Mouse (Mus musculus) layer of hippocampus, postnatal 25 days (tissue): ENCODE data around the gene Ankrd2. TPM values are rescaled to one million over a fixed set of nuclear protein-coding genes. Genes with fewer than 3 reads are reported as not detected.
A peak's percentile ranks its signal among the peaks of the same experiment; 100 is the strongest.

ENCODE experiments used
- DNase-seq, 2 experiments: peaks; one replicate each; pipeline ENCODE4 v3.0.0; 2022; ENCODE audit warnings: mixed read lengths in 2 of 2, low spot score in 1 of 2; ENCODE audit errors: extremely low spot score in 1 of 2
- total RNA-seq, 2 experiments: library from RNA; stranded (reverse); gene quantifications; 2 replicates each; pipeline ENCODE4 v1.2.3; 2021

The Ankrd2 gene
- total RNA-seq, 2 experiments from 2014 or later, result not detected

DNA sequence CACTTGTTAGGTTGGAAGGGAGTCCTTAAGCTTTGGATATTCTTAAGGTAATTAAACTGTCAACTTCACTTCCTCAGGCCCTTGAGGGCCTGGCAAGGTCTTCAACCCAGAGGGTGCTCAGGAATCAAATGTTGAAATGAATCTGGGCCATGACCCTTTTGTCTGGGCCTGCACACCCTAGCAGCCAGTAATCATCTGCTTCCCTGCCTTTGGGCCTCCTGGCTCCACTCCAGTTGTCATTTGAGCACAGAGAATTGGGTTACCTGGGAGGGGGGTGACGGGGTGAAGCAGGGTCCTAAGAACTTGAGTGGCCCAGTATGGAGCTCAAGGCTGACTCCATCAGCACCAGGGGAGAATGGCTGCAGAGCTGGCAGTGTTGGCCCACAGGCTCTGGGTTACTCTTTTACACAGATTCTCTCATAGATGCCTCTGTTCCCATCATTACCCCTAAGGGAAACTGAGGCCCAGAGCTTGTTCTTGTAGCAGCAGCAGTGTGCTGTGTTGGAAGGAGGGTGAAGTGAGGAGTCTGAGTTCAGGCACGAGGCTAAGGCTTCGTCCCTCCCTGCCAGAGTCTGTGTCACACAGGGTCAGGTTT, 21.5 kb upstream of the Ankrd2 start:
- DNase-seq, result no peak

DNA sequence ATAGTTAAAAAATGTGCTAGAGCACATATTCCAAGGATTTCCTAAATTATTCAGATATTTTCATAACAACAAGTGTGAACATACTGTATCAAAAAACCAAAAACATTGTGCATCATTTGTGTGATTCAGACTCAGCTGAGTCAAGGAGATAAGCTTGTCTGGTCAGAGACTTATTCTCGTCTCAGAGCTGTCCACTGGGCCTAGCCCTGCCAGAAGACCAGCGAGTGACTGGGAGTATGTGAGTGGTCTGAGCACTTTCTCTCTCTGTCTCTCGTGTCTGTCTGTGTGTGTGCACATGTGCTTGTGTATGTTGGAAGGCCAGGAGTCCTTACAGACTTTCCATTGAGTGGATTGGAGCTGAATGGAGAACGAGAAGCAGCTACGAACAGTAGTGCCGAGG, 20.8 kb upstream of the Ankrd2 start:
- DNase-seq, result no peak

DNA sequence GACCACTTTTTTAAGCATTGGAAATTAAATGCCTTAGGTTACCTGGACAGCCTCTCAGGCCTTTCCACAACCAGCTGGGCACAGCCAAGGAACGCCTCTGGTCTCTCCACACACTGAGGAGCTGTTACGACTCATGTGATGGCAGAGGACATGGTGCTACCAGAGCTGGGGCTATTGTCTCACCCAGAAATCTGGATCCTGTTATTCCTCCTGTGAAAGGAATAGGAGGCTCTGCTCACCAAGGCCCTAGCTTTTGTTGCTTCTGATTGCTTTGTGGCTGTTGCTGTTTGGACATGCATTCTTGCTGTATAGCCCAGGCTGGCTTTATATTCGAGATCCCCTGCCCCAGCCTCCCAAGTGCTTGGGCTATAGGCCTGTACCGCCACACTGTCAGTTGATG, 19.5 kb upstream of the Ankrd2 start:
- no peak for DNase-seq

DNA sequence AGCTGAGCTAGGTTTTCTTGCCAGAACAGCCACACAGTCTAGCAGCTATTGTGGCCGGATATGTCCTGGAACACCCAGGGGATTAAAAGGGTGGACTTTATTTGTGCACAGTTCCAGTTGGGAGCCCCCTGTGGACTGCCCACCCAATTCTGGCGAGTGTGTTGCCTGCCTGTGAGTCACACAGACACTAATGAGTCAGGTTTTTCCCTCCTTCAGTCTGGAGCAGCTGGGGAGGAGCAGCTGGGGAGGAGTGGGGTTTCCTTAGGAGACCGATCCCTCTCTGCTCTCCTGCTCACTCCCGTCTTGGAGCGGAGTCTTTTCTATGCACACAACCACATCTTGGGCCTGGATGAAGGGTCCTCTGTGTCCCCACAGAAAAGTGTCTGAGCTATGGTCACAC, 19.0 kb upstream of the Ankrd2 start:
- peak in 1 of 2 experiments; percentile 17 for DNase-seq

DNA sequence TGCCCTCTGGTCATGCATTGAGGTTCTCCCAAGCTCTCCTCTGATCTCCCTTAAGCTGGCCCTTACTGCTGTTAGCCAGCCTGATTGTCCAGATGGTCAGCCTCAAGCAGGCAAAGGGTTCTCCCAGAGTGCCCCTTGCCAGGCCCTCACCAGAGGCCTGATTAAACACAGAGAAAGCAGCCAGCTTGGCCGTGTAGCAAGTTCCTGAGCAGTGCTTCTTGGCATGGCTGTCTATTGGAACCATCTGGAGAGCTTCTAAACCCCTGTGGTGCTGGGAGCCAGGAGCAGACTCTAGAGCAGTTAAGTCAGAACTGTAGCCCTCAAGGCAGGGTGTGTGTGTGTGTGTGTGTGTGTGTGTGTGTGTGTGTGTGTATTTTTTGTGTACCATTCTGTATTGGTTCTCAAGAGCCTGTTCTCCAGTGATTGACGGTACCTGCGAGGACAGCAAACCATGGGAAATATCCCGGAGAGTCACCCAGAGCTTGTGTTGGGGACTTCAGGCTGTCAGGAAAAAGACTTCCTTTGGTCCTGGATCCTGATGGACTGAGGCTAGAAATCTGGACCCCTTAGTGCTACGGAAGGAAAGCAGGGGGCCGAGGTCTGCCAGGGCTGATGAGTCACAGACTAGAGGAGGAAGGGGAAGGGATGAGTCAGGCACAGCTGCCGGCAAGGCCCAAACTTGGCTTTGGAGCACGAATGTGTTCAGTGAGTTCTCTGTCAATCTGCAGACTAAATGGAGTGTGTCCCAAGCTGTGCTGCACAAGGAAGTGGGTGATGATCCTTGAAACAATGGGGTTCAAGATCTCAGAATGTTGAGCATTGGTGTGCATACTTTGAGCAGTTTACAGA, 18.2 kb upstream of the Ankrd2 start:
- peak; percentile 19 to 24 for DNase-seq

DNA sequence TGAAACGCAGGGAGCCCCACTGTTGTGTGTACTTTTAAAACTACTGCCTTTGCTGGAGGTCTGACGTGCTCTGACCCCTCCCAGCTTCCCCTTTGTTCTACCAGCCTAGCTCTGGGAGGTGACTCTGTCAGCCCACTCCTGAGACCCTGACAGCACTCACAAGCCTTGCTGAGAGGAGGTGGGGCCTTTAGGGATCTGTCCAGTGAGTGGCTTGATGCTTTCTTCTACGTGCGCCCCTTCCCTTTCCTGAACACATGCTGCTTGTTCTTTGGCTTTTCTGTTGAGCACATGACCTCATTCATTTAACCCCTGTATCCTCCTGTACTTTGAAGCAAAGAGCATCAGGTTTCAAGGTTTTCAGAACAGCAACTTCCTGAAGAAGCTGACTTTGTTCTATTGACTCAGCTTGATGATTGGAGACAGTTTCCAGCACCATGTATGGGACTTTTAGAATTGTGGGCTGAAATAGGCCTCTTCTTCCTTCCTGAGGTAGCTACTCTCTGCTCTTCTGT, 16.7 kb upstream of the Ankrd2 start:
- no peak for DNase-seq

DNA sequence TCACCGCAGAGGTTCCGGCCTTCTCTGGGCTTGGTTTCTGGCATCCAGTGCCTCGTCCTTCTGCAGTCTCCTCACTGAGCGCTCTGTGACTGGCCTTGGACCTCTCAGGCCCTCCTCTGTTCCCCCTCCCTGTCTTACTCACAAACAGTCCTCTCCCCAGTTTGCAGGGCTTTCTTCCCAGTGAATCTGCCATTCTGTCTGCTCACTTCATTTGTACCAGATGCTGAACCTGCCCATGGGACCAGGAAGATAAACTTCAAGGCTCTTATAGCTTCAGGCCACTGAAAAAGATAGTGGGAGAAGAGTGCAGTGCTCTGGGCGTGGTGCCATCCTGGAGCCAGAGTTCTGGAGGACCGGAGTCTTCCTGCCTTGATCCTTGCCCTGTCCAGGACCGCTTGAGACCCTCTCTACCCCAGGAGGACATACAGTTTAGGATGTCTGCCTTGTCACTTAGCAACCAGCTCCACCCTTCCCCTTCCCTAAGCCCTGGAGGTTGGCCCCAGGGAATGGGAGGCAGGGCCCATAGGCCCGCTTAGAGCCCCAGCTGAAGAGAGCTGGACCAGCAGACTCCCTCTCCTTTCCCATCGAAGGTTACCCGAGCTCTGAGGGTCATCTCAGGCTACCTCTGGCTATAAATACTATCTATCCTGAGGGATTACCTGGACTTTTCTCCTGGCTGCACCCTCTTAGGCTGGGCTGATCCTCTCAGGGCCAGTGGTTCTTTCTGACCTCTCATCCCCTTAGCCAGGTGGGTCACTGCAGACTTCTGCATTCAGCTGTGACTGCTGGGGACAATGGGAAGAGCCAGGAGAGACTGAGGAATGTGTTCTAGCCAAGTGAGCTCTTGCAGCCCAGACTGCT, 13.9 kb upstream of the Ankrd2 start:
- no peak for DNase-seq

DNA sequence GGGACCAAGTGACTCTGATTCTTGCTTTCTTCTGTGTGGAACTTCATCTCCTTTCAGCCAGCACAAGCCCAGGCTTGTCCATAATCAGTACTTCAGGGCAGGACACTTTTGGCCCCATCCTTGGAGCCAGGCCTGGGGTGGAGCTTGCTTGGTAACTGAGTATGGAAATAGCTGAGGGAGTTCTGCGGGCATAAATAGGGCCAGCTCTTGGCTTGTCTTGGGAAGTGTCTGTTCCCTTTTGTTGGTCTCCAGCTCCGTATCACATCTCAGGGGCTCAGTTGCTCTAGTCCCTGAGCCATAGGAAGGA, 13.3 kb upstream of the Ankrd2 start:
- no peak for DNase-seq

DNA sequence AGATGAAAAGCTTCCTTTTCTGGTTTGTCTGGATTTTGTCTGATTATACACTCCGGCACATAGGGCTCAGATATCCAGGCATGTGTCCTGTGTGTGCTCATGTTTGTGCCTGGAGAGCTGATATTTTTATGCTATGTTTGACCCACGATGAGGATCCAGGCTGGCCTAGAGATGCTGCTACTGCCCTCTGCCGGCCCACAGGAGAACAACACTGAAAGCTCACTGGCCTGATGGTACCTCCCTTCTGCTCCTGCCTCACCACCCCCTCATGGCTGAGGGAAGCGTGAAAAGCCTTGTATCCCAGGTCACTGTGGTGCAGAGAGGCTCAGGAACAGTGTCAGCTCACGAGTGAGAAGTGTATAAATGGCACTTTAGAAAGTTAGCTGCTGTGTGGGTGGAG, 9.6 kb upstream of the Ankrd2 start:
- DNase-seq, result peak; percentile 76 to 89

DNA sequence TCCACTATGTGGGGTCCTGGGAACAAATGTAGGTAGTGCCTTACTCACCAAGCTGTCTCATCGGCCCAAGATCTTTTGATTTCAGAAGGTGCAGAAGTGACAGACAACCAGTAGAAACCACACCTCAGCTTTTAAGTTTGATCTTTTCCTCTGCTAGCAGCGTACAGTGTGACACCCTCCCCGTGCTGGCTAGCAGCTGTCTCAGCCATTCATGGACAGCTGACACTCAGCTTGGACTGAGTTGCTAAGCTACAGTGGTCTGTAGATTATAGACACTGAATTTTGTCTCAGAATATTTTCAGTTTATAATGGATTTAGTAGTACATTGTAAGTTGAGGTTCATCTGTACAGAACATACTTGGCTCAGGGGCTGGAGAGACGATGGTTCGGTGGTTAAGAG, 4.7 kb upstream of the Ankrd2 start:
- no peak for DNase-seq

DNA sequence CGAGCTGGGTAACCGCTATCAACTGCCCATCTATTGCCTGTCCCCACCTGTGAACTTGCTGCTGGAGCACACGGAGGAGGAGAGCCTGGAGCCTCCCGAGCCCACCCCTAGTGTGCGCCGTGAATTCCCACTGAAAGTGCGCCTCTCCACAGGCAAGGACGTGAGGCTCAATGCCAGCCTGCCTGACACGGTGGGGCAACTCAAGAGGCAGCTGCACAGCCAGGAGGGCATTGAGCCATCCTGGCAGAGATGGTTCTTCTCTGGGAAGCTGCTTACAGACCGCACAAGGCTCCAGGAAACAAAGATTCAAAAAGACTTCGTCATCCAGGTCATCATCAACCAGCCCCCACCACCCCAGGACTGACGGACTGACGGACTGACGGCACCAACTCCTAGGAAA, 2.2 kb upstream of the Ankrd2 start:
- no peak for DNase-seq

DNA sequence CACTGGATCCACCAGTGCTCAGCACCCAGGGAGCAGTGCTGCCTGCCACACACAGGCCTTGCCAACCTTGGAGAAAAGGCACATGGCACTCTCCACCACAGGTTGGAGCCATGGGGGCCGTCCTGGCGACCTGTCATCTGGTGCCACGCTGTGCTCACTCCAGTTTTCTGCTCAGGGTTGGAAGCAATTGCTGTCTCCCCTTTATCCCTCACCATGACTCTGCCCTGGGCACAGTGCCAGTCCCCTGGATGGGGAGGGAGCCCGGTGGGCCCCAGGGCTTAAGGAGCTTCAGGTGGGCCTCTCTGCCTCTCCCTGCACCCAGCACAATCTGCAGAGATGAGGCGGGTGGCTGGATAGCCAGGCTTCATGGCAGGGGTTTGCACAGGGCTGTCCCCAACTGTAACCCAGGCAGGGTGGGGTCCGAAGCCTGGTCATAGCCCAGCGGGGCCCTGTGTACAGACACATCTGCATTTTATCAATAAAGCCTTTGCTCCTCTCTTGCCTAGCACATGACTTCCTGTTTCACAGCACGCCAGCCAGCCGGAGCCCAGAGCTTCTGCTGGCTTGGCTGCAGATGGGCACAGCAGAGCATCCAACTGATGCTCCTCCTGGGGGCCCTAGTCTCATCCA, 1.5 kb upstream of the Ankrd2 start:
- DNase-seq, result peak; percentile 8 to 28

DNA sequence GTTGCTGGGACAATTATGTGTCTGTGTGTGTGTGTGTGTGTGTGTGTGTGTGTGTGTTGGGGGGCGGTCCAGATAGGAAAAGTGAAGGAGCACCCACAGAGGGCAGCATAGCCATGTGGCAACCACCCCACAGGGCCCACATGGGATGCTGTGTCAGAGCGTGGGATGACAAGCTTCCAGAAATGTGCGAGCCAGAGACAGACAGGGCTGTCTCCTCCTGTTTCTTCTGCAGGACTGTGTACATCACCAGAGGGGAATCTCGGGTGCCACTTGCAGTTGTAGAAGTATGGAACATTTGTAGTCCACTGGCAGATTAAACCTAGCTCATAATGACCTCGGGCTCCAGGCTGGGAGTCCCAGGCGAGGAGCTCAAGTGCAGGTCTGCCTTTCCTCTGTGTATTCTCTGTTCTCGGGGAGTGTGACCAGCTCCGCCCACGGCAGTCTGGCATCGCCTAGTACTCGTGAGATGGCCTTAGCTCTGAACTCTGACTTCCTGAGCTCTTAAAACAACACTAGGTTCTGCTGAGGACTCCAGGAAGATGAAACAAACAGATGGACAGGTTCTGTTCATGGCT, 832 bp upstream of the Ankrd2 start:
- DNase-seq, result peak; percentile 13 to 23

DNA sequence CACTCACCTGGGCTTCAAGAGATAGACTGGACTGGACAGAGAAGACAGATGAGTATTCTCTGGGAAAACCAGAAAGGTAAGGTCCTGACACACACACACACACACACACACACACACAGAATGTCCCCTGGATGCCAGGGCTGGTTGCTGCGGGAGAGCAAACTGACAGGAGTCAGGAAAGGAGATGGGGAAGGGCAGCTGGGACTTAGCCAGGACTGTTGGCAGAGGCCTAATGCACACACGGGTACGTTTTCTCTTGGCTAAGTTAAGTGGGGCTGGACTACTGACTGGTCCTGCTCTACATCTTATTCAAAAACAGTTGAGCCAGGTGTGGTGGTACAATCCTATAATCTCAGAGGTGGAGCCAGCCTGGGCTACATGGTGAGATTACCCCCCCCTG, 557 bp downstream of the Ankrd2 start:
- DNase-seq, result no peak

DNA sequence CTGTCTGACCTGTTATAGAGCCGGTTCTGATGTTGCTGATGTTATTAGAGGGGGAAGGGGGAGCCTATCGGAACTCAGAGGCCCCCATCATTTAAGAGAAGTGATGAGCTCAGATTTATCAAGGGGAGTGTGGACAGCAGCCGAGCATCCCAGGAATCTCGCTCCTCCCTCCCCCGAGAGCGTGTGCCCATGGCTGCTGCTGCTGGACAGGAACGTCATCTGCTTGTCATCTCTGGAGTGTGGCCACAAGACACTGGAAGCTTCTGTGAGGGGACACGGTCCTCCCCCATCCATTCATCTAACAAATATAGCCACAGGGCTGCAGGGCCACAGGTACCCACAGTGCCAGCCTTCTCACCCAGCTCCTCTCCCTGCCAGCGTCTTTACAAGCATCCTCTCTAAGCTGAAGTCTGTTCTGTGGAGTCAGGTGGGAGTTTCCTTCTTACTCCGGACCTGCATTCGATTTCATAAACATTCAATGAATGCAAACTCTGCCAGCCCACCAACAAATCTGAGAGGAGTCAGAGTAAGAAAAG, 1.4 kb downstream of the Ankrd2 start:
- no peak for DNase-seq

DNA sequence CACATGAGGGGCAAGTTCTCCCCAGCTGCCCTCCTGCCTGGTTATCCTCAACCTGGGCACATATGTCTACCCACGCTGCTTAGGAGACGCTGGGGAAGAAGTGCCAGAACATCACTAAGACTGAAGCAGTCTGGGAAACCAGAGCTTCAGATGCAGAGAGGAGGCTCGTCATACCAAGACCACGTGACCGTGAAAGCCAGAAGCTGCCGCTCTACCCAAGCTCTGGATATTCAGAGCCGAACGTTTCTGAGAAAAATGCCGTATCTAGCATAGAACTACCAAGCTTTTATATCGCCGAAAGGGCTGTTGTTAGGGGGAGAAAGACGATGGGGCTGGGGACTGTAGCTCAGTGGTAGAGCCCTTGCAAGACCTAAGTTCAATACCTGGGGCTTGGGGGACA, 2.5 kb downstream of the Ankrd2 start:
- DNase-seq, result no peak

DNA sequence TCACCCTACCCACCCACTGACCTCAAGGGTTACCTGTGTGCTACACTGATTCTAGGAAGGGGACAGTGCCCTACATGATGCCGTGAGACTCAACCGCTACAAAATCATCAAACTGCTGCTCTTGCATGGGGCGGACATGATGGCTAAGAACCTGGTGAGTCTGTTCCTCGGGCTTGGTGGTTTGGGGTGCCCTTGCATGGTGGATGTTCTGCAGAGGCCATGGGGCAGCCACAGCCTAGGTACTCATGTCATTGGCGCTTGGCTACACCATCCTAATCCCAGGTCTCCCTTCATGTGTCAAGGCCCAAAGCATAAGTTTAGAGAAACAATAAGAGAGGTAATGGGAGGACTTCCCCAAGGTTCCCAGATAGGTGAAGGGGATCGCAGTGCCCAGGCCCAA, 8.2 kb downstream of the Ankrd2 start:
- no peak for DNase-seq

DNA sequence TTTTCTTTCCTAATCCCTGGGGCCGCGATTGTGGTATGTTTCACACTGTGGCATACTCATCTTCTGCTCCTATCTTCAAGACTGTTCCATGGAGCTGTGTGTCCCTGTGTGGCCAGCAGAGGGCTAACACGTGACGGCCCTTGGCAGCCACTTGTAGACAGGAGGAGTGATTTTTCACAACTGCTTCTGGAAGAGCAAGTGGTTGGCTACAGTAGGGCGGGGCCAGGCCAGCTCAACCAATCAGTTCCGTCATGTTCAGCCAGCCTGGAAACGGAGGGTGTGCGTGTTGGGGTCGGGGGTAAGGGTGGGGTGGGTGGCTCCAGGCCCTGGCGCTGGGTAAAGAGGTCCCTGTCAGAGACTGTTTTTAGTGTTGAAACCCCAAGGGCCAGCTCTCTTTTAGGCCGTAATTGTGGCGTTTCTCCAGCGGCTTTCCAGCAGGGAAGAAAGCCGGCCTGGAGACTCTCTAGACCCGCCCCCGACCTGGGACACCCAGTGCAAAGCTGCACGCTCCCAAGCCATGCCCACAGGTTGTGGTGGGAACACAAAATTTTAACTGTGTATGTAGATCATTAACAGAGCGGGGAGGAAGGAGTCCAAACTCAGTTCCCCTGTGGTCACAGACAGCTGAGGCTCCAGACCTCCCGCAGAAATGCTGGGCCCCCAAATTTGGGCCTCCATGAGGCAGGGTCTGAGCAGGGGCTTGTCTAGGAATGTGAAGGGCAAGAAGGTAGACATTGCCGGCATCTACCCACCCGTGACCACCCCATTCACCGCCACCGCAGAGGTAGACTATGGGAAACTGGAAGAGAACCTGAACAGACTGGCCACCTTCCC, 9.7 kb downstream of the Ankrd2 start, which contains the start of gene Hoga1:
TSS of gene Hoga1 (plus strand) at position 342 of the 834 bp plus-strand sequence.
- DNase-seq, result peak in 1 of 2 experiments; percentile 38

DNA sequence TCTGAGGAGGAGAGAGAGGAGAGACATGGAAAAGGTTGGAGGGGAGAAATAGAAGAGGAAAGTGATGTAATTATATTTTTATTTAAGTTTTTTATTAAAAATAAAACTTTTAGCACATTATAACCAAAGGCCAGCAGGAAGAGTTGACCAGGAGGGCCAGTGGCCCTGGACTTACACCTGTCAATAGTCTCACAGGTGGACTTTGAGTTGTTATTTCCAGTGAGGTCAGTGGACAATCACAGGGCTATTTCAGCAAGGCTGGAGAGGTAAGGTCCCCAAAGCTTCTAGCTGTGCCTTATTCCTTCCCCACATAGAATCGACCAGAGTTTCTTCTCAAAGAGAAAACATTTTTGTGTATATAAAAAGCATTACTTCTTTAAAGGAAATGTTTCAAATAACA, 14.5 kb downstream of the Ankrd2 start:
- no peak for DNase-seq
